In the genomic region with DNA sequence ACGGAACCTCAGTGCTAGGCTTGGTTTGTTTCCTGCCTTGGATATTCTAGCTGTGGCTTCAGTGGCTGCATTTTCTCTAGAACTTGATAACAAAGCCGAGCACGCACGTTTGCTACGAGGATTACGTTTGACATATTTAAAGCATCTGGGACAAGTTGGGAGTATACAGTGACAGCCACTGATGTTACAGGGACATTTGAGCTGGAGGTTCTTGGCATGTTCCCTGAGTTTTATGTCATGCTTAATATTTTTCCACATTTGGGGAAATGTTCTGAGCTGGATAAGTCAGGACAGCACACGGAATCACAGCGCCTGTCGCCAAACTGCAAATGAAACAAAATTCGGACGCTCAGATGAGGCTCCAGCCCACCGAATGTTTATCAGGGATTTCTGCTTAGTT, we compare ENCODE assay signal across 21 mouse cellular contexts.
DNase-seq lines count a peak whose midpoint lies in the region; ATAC-seq and TF ChIP-seq lines count a peak whose summit lies in the region.
"Had no signal": no experiment of that assay in that cellular context is flagged by ENCODE, and none has a peak within 500 bp of the region (broad histone marks: within the 10 kb centered on the region; RNA-seq: fewer than 3 reads in every experiment).

No protein-coding gene starts in this region.

- no peak overlapping the region for H3K27ac ChIP-seq in kidney, postnatal 0 days
- peak overlapping the region; percentile 26 for H3K27ac ChIP-seq in lung, embryonic 16.5 days (ENCODE audit: low read length)
- peak overlapping the region; percentile 57; the same call in 1 of the 2 replicates for H3K27ac ChIP-seq in limb, embryonic 15.5 days
- H3K27ac ChIP-seq: embryonic facial prominence, embryonic 12.5 days; forebrain, embryonic 13.5 days; heart, adult 2 months; hindbrain, embryonic 13.5 days; hindbrain, postnatal 0 days had no signal

- no peaks in the 10 kb centered on the region for H3K4me1 ChIP-seq in kidney, postnatal 0 days (replicated peaks; ENCODE audit: insufficient read depth, low read length)
- peaks cover 16% of the 10 kb centered on the region for H3K4me1 ChIP-seq in lung, embryonic 16.5 days (replicated peaks; ENCODE audit: control insufficient read depth, insufficient read depth, low read length)
- H3K4me1 ChIP-seq in limb, embryonic 15.5 days: peaks cover 7% of the 10 kb centered on the region; the same call in 1 of the 2 replicates
- H3K4me1 ChIP-seq: forebrain, embryonic 13.5 days; heart, embryonic 12.5 days had no signal

- no peak for ATAC-seq in kidney, postnatal 0 days (replicated peaks; ENCODE audit: low FRiP score, low read depth)
- peak; percentile 68 for ATAC-seq in lung, embryonic 16.5 days (ENCODE audit: low read depth)
- no peak for ATAC-seq in limb, embryonic 15.5 days (ENCODE audit: insufficient number of reproducible peaks, low FRiP score, low TSS enrichment, low read depth)
- ATAC-seq: forebrain, embryonic 13.5 days; forebrain, postnatal 0 days; hindbrain, postnatal 0 days had no signal

- H3K4me3 ChIP-seq in kidney, postnatal 0 days (replicated peaks; ENCODE audit: low read depth, low read length): no peak overlapping the region
- no peak overlapping the region for H3K4me3 ChIP-seq in lung, embryonic 16.5 days (ENCODE audit: low read length)
- H3K4me3 ChIP-seq in limb, embryonic 15.5 days: no peak overlapping the region
- H3K4me3 ChIP-seq: embryonic facial prominence, embryonic 12.5 days; forebrain, embryonic 13.5 days; heart, adult 2 months; heart, embryonic 12.5 days; hindbrain, embryonic 13.5 days had no signal

- no peaks in the 10 kb centered on the region for H3K36me3 ChIP-seq in kidney, postnatal 0 days (ENCODE audit: insufficient read depth, low read length)
- H3K36me3 ChIP-seq in lung, embryonic 16.5 days (ENCODE audit: control insufficient read depth, insufficient read depth, low read length): no peaks in the 10 kb centered on the region
- H3K36me3 ChIP-seq in limb, embryonic 15.5 days: no peaks in the 10 kb centered on the region
- H3K36me3 ChIP-seq: embryonic facial prominence, embryonic 12.5 days; heart, embryonic 12.5 days; hindbrain, embryonic 13.5 days had no signal

- H3K9me3 ChIP-seq in kidney, postnatal 0 days (replicated peaks; ENCODE audit: low read length): no peaks in the 10 kb centered on the region
- H3K9me3 ChIP-seq in lung, embryonic 16.5 days (ENCODE audit: control insufficient read depth, low read length): no peaks in the 10 kb centered on the region
- H3K9me3 ChIP-seq in limb, embryonic 15.5 days: no peaks in the 10 kb centered on the region
- H3K9me3 ChIP-seq: embryonic facial prominence, embryonic 12.5 days; forebrain, embryonic 13.5 days; heart, embryonic 12.5 days; hindbrain, embryonic 13.5 days had no signal

- H3K4me2 ChIP-seq in kidney, postnatal 0 days (ENCODE audit: low read length): no peak overlapping the region
- H3K4me2 ChIP-seq in lung, embryonic 16.5 days (ENCODE audit: low read depth, low read length): no peak overlapping the region
- H3K4me2 ChIP-seq in limb, embryonic 15.5 days: no peak overlapping the region
- H3K4me2 ChIP-seq: embryonic facial prominence, embryonic 12.5 days; forebrain, embryonic 13.5 days; heart, embryonic 12.5 days; hindbrain, embryonic 13.5 days had no signal

- no peak overlapping the region for H3K9ac ChIP-seq in kidney, postnatal 0 days (ENCODE audit: low read depth, low read length)
- H3K9ac ChIP-seq in lung, embryonic 16.5 days (ENCODE audit: low read length): no peak overlapping the region
- no peak overlapping the region for H3K9ac ChIP-seq in limb, embryonic 15.5 days
- H3K9ac ChIP-seq: embryonic facial prominence, embryonic 12.5 days; forebrain, embryonic 13.5 days; forebrain, postnatal 0 days; heart, embryonic 12.5 days; hindbrain, embryonic 13.5 days had no signal

- TF ChIP-seq CTCF in kidney, postnatal 0 days (IDR thresholded peaks at IDR 0.05; ENCODE audit: low read depth): no peak

- 54% methylated on average over 12 of the region's 12 CpGs for WGBS in kidney, postnatal 0 days
- WGBS in lung, embryonic 16.5 days: 52% methylated on average over 12 of the region's 12 CpGs
- 58% methylated on average over 12 of the region's 12 CpGs for WGBS in limb, embryonic 15.5 days

- no peaks in the 10 kb centered on the region for H3K27me3 ChIP-seq in kidney, postnatal 0 days (ENCODE audit: insufficient read depth, low read length)
- no peaks in the 10 kb centered on the region for H3K27me3 ChIP-seq in lung, embryonic 16.5 days (ENCODE audit: control insufficient read depth, insufficient read depth, low read depth, low read length)
- H3K27me3 ChIP-seq in limb, embryonic 15.5 days: no peaks in the 10 kb centered on the region
- H3K27me3 ChIP-seq: embryonic facial prominence, embryonic 12.5 days; forebrain, embryonic 13.5 days; hindbrain, embryonic 13.5 days had no signal

- peak; percentile 32 for DNase-seq in gastrocnemius, adult 18-20 months (ENCODE audit: low spot score)
- no peak for DNase-seq in gastrocnemius, postnatal 4 days (ENCODE audit: low spot score in 2 of 2)
- peak; percentile 10 for DNase-seq in kidney, postnatal 0 days (ENCODE audit: low spot score)
- no peak for DNase-seq in kidney, adult 18-20 months
- no peak for DNase-seq in lung, postnatal 36 days
- DNase-seq: adrenal gland, postnatal 10 days; cerebellum, adult 11 months; cerebellum, adult 8-10 months; cerebellum, postnatal 14 days; embryo, embryonic 11 days; forebrain, postnatal 0 days; gastrocnemius, postnatal 10 days; heart, adult 2 months; heart, postnatal 10 days had no signal

Comparison
In these comparisons a context has a peak if more than half of its experiments do, and no peak if none do; other contexts are left out.
1. DNase-seq: peak in gastrocnemius, adult 18-20 months (single experiment) and kidney, postnatal 0 days (single experiment); none in gastrocnemius, postnatal 4 days (0 of 2), kidney, adult 18-20 months (single experiment) and lung, postnatal 36 days (single experiment).